Mouse (Mus musculus) G1E (cell line): ENCODE measurements around the gene Ttc1.

Experiments used
- CTCF ChIP-seq: IDR thresholded peaks from 2 replicates; pipeline ENCODE4 v1.5.1; 2012; ENCODE audit warnings: low read depth, low read length, inconsistent platforms, mixed read lengths
- GATA1 ChIP-seq: IDR thresholded peaks from 2 replicates; pipeline ENCODE4 v1.6.1; 2012; ENCODE audit warnings: borderline replicate concordance, low read length, inconsistent platforms, mixed read lengths
- TAL1 ChIP-seq: conservative IDR thresholded peaks from 2 replicates; pipeline ENCODE4 v1.6.1; 2012; ENCODE audit warnings: low read depth, low read length, inconsistent platforms, mixed read lengths

- TF ChIP-seq CTCF (no peak), GATA1 (no peak), TAL1 (no peak)
Measured at GRCm38 (mm10) chr11:43775469-43776323, 27.9 kb upstream of the Ttc1 start.
